Mouse (Mus musculus): ENCODE measurements around the gene Mprip.

DNA sequence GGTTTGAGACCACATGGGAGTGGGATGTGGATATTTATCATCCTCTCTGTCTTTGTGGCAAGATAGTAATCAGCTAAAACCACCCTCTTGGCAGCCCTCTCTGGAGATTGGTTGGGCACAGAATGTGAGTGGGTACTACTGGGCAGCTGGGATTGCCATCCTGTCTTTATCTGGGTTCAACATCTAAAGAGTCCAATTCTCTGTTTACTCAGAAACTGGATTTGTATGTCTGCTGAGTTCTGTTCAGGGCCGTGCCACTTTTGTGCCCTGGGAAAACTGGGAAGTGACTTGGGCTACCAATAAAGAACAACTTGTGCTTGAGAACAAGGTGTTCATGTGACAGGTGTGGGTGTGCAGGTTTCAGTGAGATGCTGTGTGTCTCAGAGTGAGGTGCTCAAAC, 73.2 kb downstream of the Mprip start:
- no peak for TF ChIP-seq POLR2A (IDR thresholded peaks at IDR 0.05; ENCODE audit: insufficient read depth, low read depth, low read length)
- no peak for TF ChIP-seq CTCF (IDR thresholded peaks at IDR 0.05; ENCODE audit: insufficient read depth, low read depth, low read length)
